Mouse (Mus musculus) liver, postnatal 0 days (tissue): ENCODE results near the gene Ica1.

Experiments used
- CTCF ChIP-seq: sonication (generic); IDR thresholded peaks from 2 replicates; pipeline ENCODE4 v1.5.1; 2016; ENCODE audit warnings: antibody characterized with exemption, low read depth
- EP300 ChIP-seq: IDR thresholded peaks from 2 replicates; pipeline ENCODE4 v1.6.1; 2016; ENCODE audit warnings: antibody characterized with exemption, low read depth, mild to moderate bottlenecking

GRCm38 (mm10) chr6:8686678-8687580 is 91.4 kb downstream of the Ica1 start:
- no peak for TF ChIP-seq CTCF
- TF ChIP-seq EP300 = peak; percentile 30; the same call in 1 of the 2 replicates
